Mouse (Mus musculus) liver, embryonic 15.5 days (tissue): ENCODE measurements at regions not wholly inside any gene's neighbourhood (a gene's known extent, or its start where the extent isn't known, plus 50 kb on each side); places are given as distances from the start of the nearest gene placed in this dataset.
"Not testable (repeated sequence)": the region's sequence is repeated elsewhere in the genome, so short reads cannot be mapped to it uniquely, and the experiment has no call there.

Experiments used
- ATAC-seq: fragments of 200-750 bp; cut with Nextera tagmentation; 2 replicates; pipeline ENCODE4 v1.8.0; 2017; ENCODE audit warnings: moderate number of reproducible peaks, mild to moderate bottlenecking, moderate library complexity; ENCODE audit not compliant: insufficient read depth
- H3K27ac ChIP-seq: fragments of 300-500 bp; sonication (generic); replicated peaks from 2 replicates; pipeline ENCODE4 v1.5.1; 2015; ENCODE audit warnings: mild to moderate bottlenecking, inconsistent platforms
- H3K27me3 ChIP-seq: fragments of 300-500 bp; sonication (generic); 2 replicates; pipeline ENCODE4 v1.6.1; 2015; ENCODE audit warnings: mild to moderate bottlenecking, inconsistent platforms
- H3K36me3 ChIP-seq: fragments of 300-500 bp; sonication (generic); replicated peaks from 2 replicates; pipeline ENCODE4 v1.6.1; 2015; ENCODE audit warnings: moderate library complexity, mild to moderate bottlenecking, inconsistent platforms
- H3K4me1 ChIP-seq: fragments of 300-500 bp; sonication (generic); replicated peaks from 2 replicates; pipeline ENCODE4 v1.6.1; 2015; ENCODE audit warnings: inconsistent platforms
- H3K4me2 ChIP-seq: fragments of 300-500 bp; sonication (generic); 2 replicates; pipeline ENCODE4 v1.6.1; 2015; ENCODE audit warnings: moderate library complexity, mild to moderate bottlenecking, inconsistent platforms
- H3K4me3 ChIP-seq: fragments of 300-500 bp; sonication (generic); replicated peaks from 2 replicates; pipeline ENCODE4 v1.5.1; 2015; ENCODE audit warnings: mild to moderate bottlenecking, inconsistent platforms
- H3K9ac ChIP-seq: fragments of 300-500 bp; sonication (generic); 2 replicates; pipeline ENCODE4 v1.6.1; 2015; ENCODE audit warnings: moderate library complexity, mild to moderate bottlenecking, inconsistent platforms
- H3K9me3 ChIP-seq: fragments of 300-500 bp; sonication (generic); replicated peaks from 2 replicates; pipeline ENCODE4 v1.6.1; 2016; ENCODE audit warnings: inconsistent platforms
- WGBS: fragments of 180-500 bp; shearing (Covaris S2); methylation state at CpG from one replicate; pipeline ENCODE4 v1.1.7; 2015; ENCODE audit warnings: mixed read lengths; ENCODE audit not compliant: insufficient replicate concordance; 5-methylcytosine and 5-hydroxymethylcytosine counted together

DNA sequence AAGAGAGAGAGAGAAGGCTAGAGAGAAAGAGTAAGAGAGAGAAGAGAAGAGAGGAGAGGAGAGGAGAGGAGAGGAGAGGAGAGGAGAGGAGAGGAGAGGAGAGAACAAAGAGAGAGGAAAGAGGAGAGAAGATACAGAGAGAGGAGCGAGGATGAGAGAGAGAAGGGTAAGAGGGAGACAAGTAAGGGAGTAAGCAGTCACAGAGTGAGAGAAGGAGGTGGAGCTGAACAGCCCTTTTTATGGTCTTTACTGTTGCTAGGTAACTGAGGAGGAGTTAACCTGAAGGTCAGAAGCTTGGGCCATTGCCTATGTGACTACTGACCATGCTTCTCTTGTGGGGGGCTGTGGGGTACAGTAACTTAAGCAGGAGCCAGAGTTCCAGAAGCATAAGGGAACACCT lies 430.2 kb downstream of the 1190002N15Rik start:
- 35% methylated on average over 1 of the region's 1 CpGs for WGBS
- H3K4me1 ChIP-seq, H3K27me3 ChIP-seq, H3K9me3 ChIP-seq, H3K27ac ChIP-seq, H3K4me3 ChIP-seq, H3K9ac ChIP-seq, H3K36me3 ChIP-seq, ATAC-seq, H3K4me2 ChIP-seq: not testable (repeated sequence)

DNA sequence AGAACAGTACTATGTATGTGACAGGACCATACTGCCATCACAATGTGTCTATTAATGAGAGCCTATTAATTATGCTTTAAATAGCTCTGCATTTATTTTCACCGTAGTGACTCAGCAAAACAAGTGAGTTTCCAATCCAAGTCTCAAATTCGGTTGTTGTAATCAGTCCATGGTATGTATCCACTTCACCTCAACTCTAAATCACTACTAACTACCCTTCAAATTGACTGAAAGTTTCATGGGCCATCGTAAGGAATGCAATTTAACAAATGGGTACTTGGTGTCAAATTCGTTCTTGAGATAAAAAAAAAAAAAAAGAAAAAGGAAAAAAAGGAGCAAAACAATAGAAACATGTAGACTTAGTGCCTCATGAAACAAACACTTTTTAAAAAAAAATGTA lies 433.2 kb downstream of the 1190002N15Rik start:
- no peaks in the 10 kb centered on the region for H3K9me3 ChIP-seq
- no peak overlapping the region for H3K4me2 ChIP-seq
- no peak overlapping the region for H3K9ac ChIP-seq
- ATAC-seq, result no peak
- H3K27ac ChIP-seq, result no peak overlapping the region
- no peaks in the 10 kb centered on the region for H3K27me3 ChIP-seq
- H3K4me1 ChIP-seq, result no peaks in the 10 kb centered on the region
- WGBS, result 57% methylated on average over 4 of the region's 4 CpGs
- no peaks in the 10 kb centered on the region for H3K36me3 ChIP-seq
- no peak overlapping the region for H3K4me3 ChIP-seq

- no peak overlapping the region for H3K27ac ChIP-seq
- no peak overlapping the region for H3K9ac ChIP-seq
- H3K9me3 ChIP-seq, result no peaks in the 10 kb centered on the region
- no peak overlapping the region for H3K4me3 ChIP-seq
- no peaks in the 10 kb centered on the region for H3K36me3 ChIP-seq
- WGBS, result 49% methylated on average over 3 of the region's 3 CpGs
- H3K27me3 ChIP-seq, result no peaks in the 10 kb centered on the region
- no peak for ATAC-seq
- H3K4me1 ChIP-seq, result no peaks in the 10 kb centered on the region
- no peak overlapping the region for H3K4me2 ChIP-seq
Measured at GRCm38 (mm10) chr9:94101958-94102357, 435.9 kb downstream of the 1190002N15Rik start.

GRCm38 (mm10) chr9:94094800-94095199 lies 443.1 kb downstream of the 1190002N15Rik start:
- no peak overlapping the region for H3K4me3 ChIP-seq
- no peaks in the 10 kb centered on the region for H3K27me3 ChIP-seq
- WGBS, result 56% methylated on average over 2 of the region's 2 CpGs
- no peaks in the 10 kb centered on the region for H3K36me3 ChIP-seq
- no peaks in the 10 kb centered on the region for H3K9me3 ChIP-seq
- no peak overlapping the region for H3K9ac ChIP-seq
- no peaks in the 10 kb centered on the region for H3K4me1 ChIP-seq
- no peak for ATAC-seq
- H3K4me2 ChIP-seq, result no peak overlapping the region
- no peak overlapping the region for H3K27ac ChIP-seq

DNA sequence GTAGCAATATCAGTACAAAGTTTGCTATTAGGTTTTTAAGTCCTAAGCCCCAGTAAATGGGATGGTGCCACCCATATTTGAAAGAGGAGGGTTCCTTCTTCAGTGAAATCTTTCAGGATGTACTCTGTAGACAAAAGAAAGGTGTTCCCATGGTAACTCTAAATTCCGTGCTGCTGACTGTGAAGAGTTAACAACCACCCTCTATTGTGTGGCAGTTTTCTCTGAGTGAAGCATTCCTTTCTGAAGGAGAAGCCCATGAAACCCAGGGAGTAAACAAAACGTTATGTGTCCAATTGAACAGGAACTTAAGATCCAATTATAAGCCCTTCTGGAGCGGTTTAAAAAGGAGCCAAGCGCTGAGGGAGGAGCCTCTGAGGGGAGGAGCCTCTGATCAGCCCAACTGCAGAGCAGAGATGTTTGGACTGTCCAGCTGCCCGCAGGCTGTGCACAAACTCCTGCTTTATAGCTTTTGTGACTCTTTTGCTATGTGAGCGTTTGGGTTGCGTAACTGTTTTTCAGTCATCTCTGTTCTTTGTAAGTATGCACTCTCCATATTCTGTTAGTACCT lies 446.1 kb downstream of the 1190002N15Rik start:
- no peak overlapping the region for H3K27ac ChIP-seq
- H3K4me3 ChIP-seq, result no peak overlapping the region
- H3K27me3 ChIP-seq, result no peaks in the 10 kb centered on the region
- no peaks in the 10 kb centered on the region for H3K36me3 ChIP-seq
- H3K9ac ChIP-seq, result no peak overlapping the region
- no peak overlapping the region for H3K4me2 ChIP-seq
- no peaks in the 10 kb centered on the region for H3K4me1 ChIP-seq
- ATAC-seq, result no peak
- no peaks in the 10 kb centered on the region for H3K9me3 ChIP-seq
- 47% methylated on average over 7 of the region's 7 CpGs for WGBS

DNA sequence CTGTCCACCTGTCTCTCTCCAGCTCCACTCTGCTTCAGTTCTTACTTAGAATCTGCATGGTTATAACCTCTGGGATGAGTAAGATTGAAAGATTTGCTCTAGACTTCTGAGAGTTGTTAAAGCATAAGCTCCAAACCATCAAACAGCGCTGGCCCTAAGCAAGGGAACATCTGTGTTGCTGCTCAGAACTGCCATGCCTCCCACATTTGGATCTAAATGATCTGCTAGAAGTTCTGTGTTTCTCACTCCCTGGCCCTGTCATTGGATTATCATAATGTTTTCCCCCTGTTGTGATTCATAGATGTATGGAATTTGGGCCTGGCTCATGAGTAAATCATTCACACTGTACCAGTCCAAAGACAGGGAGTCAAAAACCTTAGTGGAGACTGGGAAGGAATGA lies 448.1 kb downstream of the 1190002N15Rik start:
- ATAC-seq, result no peak
- H3K36me3 ChIP-seq, result no peaks in the 10 kb centered on the region
- no peaks in the 10 kb centered on the region for H3K4me1 ChIP-seq
- no peaks in the 10 kb centered on the region for H3K27me3 ChIP-seq
- no peaks in the 10 kb centered on the region for H3K9me3 ChIP-seq
- 34% methylated on average over 1 of the region's 1 CpGs for WGBS
- no peak overlapping the region for H3K4me3 ChIP-seq
- no peak overlapping the region for H3K27ac ChIP-seq
- H3K4me2 ChIP-seq, result no peak overlapping the region
- no peak overlapping the region for H3K9ac ChIP-seq

GRCm38 (mm10) chr9:94083629-94084411 lies 454.1 kb downstream of the 1190002N15Rik start:
- Histone ChIP-seq H3K9me3 (no peaks in the 10 kb centered on the region), H3K4me3 (no peak overlapping the region), H3K4me2 (no peak overlapping the region), H3K4me1 (no peaks in the 10 kb centered on the region), H3K27ac (no peak overlapping the region), H3K36me3 (no peaks in the 10 kb centered on the region), H3K9ac (no peak overlapping the region), H3K27me3 (no peaks in the 10 kb centered on the region)
- ATAC-seq, result no peak
- 34% methylated on average over 3 of the region's 3 CpGs for WGBS

DNA sequence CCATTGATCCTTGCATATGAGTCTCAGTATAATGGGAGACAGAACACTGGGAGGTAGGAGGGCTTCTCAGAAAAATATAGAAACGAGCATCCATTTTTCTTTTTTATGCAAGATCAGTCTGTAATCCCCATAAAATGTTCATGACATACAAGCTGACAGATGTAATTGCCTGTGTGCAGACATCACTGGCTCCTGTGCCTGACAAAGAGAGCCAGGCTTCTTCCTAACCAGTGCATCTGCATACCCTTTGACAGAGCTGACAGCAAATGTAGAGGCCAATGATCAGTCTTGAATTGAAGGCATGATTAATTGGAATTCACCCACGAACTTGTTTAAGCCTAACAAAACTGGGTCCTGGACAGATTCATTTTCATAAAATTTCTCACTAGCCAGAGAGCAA lies 463.0 kb downstream of the 1190002N15Rik start:
- Histone ChIP-seq H3K4me3 (no peak overlapping the region), H3K36me3 (no peaks in the 10 kb centered on the region), H3K9me3 (no peaks in the 10 kb centered on the region), H3K9ac (no peak overlapping the region), H3K27me3 (no peaks in the 10 kb centered on the region), H3K27ac (no peak overlapping the region), H3K4me2 (no peak overlapping the region), H3K4me1 (no peaks in the 10 kb centered on the region)
- WGBS, result 35% methylated on average over 2 of the region's 2 CpGs
- ATAC-seq, result no peak

DNA sequence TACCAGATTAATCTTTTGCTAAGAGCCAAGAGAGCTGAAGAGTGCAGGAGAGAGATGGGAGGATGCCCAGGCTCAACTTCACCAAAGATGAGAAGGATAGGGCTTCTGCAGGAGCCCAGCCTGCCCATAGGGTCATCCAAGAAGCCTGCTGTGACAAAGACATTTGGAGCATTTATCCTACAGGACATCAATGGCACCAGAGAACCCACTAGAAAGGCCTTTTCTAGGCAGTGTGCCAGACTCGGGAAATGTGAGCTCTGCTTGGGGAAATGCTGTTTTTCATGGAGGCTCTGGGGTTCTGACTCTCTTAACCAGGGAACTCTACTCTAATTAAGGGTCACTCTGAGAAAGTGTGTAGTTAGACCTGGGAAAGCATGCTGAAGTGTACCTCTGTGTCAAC lies 470.8 kb downstream of the 1190002N15Rik start:
- no peaks in the 10 kb centered on the region for H3K27me3 ChIP-seq
- 44% methylated on average over 1 of the region's 1 CpGs for WGBS
- H3K4me2 ChIP-seq, result no peak overlapping the region
- no peaks in the 10 kb centered on the region for H3K36me3 ChIP-seq
- no peak overlapping the region for H3K9ac ChIP-seq
- no peak overlapping the region for H3K27ac ChIP-seq
- no peaks in the 10 kb centered on the region for H3K4me1 ChIP-seq
- H3K9me3 ChIP-seq, result no peaks in the 10 kb centered on the region
- no peak for ATAC-seq
- no peak overlapping the region for H3K4me3 ChIP-seq

DNA sequence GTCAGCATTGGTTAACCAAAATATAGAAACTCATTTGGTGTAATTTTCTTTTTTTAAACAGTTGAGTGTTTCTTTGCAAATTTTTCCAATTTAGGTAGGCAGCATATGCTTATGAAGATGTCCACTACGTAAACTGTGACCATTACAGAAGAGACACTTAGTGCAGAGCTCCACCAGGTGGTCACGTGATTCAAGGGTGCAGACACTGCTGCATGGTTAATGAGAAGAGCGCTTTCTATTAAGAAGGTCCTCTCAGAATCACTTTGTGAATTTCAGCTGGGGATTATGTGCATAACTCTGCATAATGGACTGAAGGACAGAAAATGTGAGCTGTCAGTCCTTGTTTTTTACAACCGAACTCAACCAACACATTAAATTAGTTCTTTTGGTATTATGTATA lies 484.7 kb downstream of the 1190002N15Rik start:
- no peak overlapping the region for H3K27ac ChIP-seq
- WGBS, result 60% methylated on average over 4 of the region's 4 CpGs
- H3K9ac ChIP-seq, result no peak overlapping the region
- H3K4me3 ChIP-seq, result no peak overlapping the region
- H3K9me3 ChIP-seq, result no peaks in the 10 kb centered on the region
- H3K36me3 ChIP-seq, result no peaks in the 10 kb centered on the region
- H3K4me2 ChIP-seq, result no peak overlapping the region
- H3K27me3 ChIP-seq, result no peaks in the 10 kb centered on the region
- ATAC-seq, result no peak
- H3K4me1 ChIP-seq, result no peaks in the 10 kb centered on the region

GRCm38 (mm10) chr9:94047845-94048244 lies 490.0 kb downstream of the 1190002N15Rik start:
- no peak for ATAC-seq
- H3K4me2 ChIP-seq, result no peak overlapping the region
- H3K9ac ChIP-seq, result no peak overlapping the region
- no peaks in the 10 kb centered on the region for H3K4me1 ChIP-seq
- H3K4me3 ChIP-seq, result no peak overlapping the region
- 57% methylated on average over 7 of the region's 7 CpGs for WGBS
- no peaks in the 10 kb centered on the region for H3K9me3 ChIP-seq
- H3K36me3 ChIP-seq, result no peaks in the 10 kb centered on the region
- H3K27me3 ChIP-seq, result no peaks in the 10 kb centered on the region
- H3K27ac ChIP-seq, result no peak overlapping the region
